Comparison of ENCODE assay signal across 8 mouse cellular contexts in genomic region chr16:94371301-94371931, GRCm38 (mm10). TPM values are rescaled to one million over a fixed set of nuclear protein-coding genes. Genes with fewer than 3 reads are reported as not detected.
A peak's percentile ranks its signal among the peaks of the same experiment; 100 is the strongest.
DNase-seq lines count a peak whose midpoint lies in the region; ATAC-seq and TF ChIP-seq lines count a peak whose summit lies in the region.

TSS of gene Pigp (minus strand) at chr16:94371842.

- no peaks in the 10 kb centered on the region for H3K27me3 ChIP-seq in intestine, embryonic 16.5 days (replicated peaks; ENCODE audit: control insufficient read depth, insufficient read depth, low read length)
- no peaks in the 10 kb centered on the region for H3K27me3 ChIP-seq in limb, embryonic 12.5 days
- H3K27me3 ChIP-seq in midbrain, embryonic 14.5 days (ENCODE audit: control insufficient read depth, insufficient read depth, low read length) = no peaks in the 10 kb centered on the region
- no peaks in the 10 kb centered on the region for H3K27me3 ChIP-seq in testis, adult 2 months (ENCODE audit: control insufficient read depth, insufficient read depth, low read length)

- DNase-seq in urinary bladder, adult 18-20 months (ENCODE audit: low spot score in 2 of 2) = peak; percentile 33 to 42
- no peak for DNase-seq in urinary bladder, postnatal 10 days (ENCODE audit: low spot score)
- DNase-seq in gastrocnemius, postnatal 4 days (ENCODE audit: low spot score in 2 of 2) = peak; percentile 40 to 50
- DNase-seq in midbrain, embryonic 14.5 days = peak; percentile 95

- peaks cover 18% of the 10 kb centered on the region for H3K4me1 ChIP-seq in intestine, embryonic 16.5 days (ENCODE audit: control insufficient read depth, insufficient read depth, low read length)
- peaks cover 17% of the 10 kb centered on the region for H3K4me1 ChIP-seq in limb, embryonic 12.5 days (replicated peaks)
- peaks cover 37% of the 10 kb centered on the region for H3K4me1 ChIP-seq in midbrain, embryonic 14.5 days (ENCODE audit: control insufficient read depth, insufficient read depth, low read length)
- peaks cover 5% of the 10 kb centered on the region for H3K4me1 ChIP-seq in testis, adult 2 months (ENCODE audit: control insufficient read depth, insufficient read depth, low read length)

- peak within 1 kb of the TSS; percentile 95 for H3K9ac ChIP-seq in intestine, embryonic 16.5 days (ENCODE audit: low read depth, low read length)
- peak within 1 kb of the TSS; percentile 94 for H3K9ac ChIP-seq in limb, embryonic 12.5 days (replicated peaks)
- peak within 1 kb of the TSS; percentile 99 for H3K9ac ChIP-seq in midbrain, embryonic 14.5 days (replicated peaks; ENCODE audit: low read length)

- H3K36me3 ChIP-seq in intestine, embryonic 16.5 days (ENCODE audit: control insufficient read depth, insufficient read depth, low read length) = no peaks in the 10 kb centered on the region
- peaks cover 8% of the 10 kb centered on the region; the same call in 1 of the 2 replicates for H3K36me3 ChIP-seq in limb, embryonic 12.5 days
- 0 out of 2 replicates have a peak, but pooled peaks cover 2% of the 10 kb centered on the region for H3K36me3 ChIP-seq in midbrain, embryonic 14.5 days (ENCODE audit: control insufficient read depth, insufficient read depth, low read length)
- no peaks in the 10 kb centered on the region for H3K36me3 ChIP-seq in testis, adult 2 months (ENCODE audit: control insufficient read depth, insufficient read depth, low read length)

- no peak for TF ChIP-seq POLR2A in testis, adult 2 months (IDR thresholded peaks at IDR 0.05; ENCODE audit: control insufficient read depth, low read depth, low read length)

- 0 out of 2 replicates have a peak, but pooled peaks have one; percentile 13 for TF ChIP-seq CTCF in testis, adult 2 months (IDR thresholded peaks at IDR 0.05; ENCODE audit: control insufficient read depth, insufficient read depth, insufficient replicate concordance, low read depth, low read length)

- peak within 1 kb of the TSS; percentile 99 for H3K27ac ChIP-seq in intestine, embryonic 16.5 days (ENCODE audit: low read length)
- peak within 1 kb of the TSS; percentile 96 for H3K27ac ChIP-seq in limb, embryonic 12.5 days
- peak within 1 kb of the TSS; percentile 99 for H3K27ac ChIP-seq in midbrain, embryonic 14.5 days (replicated peaks; ENCODE audit: low read depth, low read length)
- H3K27ac ChIP-seq in testis, adult 2 months (ENCODE audit: control insufficient read depth, insufficient read depth, low read depth, low read length) = peak within 1 kb of the TSS; percentile 92

- peak within 1 kb of the TSS; percentile 91 for H3K4me3 ChIP-seq in intestine, embryonic 16.5 days (ENCODE audit: low read length)
- peak within 1 kb of the TSS; percentile 87 for H3K4me3 ChIP-seq in limb, embryonic 12.5 days (replicated peaks)
- peak within 1 kb of the TSS; percentile 96 for H3K4me3 ChIP-seq in midbrain, embryonic 14.5 days (replicated peaks; ENCODE audit: low read depth, low read length)
- peak within 1 kb of the TSS; percentile 89 for H3K4me3 ChIP-seq in testis, adult 2 months (ENCODE audit: control insufficient read depth, low read depth, low read length)

- 1% methylated on average over 33 of the region's 43 CpGs for WGBS in intestine, embryonic 16.5 days
- WGBS in limb, embryonic 12.5 days = under 1% methylated on average over 40 of the region's 43 CpGs
- under 1% methylated on average over 41 of the region's 43 CpGs for WGBS in midbrain, embryonic 14.5 days

- ATAC-seq in common myeloid progenitor, adult 5-6 weeks (replicated peaks; ENCODE audit: low read depth, poor library complexity, severe bottlenecking) = peak; percentile 52
- peak; percentile 77 for ATAC-seq in intestine, embryonic 16.5 days
- peak; percentile 88 for ATAC-seq in limb, embryonic 12.5 days (ENCODE audit: insufficient number of reproducible peaks, insufficient read depth, low FRiP score, low TSS enrichment, low read depth)
- peak; percentile 85 for ATAC-seq in midbrain, embryonic 14.5 days (ENCODE audit: low FRiP score, low TSS enrichment)

- H3K4me2 ChIP-seq in intestine, embryonic 16.5 days (ENCODE audit: low read depth, low read length) = peak within 1 kb of the TSS; percentile 78
- peak within 1 kb of the TSS; percentile 69 for H3K4me2 ChIP-seq in limb, embryonic 12.5 days
- peak within 1 kb of the TSS; percentile 73 for H3K4me2 ChIP-seq in midbrain, embryonic 14.5 days (ENCODE audit: low read length)

- no peaks in the 10 kb centered on the region for H3K9me3 ChIP-seq in intestine, embryonic 16.5 days (ENCODE audit: control insufficient read depth, low read length)
- H3K9me3 ChIP-seq in limb, embryonic 12.5 days = no peaks in the 10 kb centered on the region
- no peaks in the 10 kb centered on the region for H3K9me3 ChIP-seq in midbrain, embryonic 14.5 days (ENCODE audit: control insufficient read depth, low read length)

RNA-seq across cellular contexts. Expression of gene Pigp, which starts in this region (rescaled TPM):
- total RNA-seq in common myeloid progenitor, adult 5-6 weeks (2017) = 15.8 and 31.0 TPM in 2 replicates
- total RNA-seq in gastrocnemius, postnatal 4 days (2021) = 100 to 1,000 TPM; 155 to 166 TPM
- polyA plus RNA-seq in intestine, embryonic 16.5 days (2015; fragmentation: Nextera tagmentation; extraction: Ambion mirVana) = 121 and 129 TPM in 2 replicates
- 97.9 and 101 TPM in 2 replicates for polyA plus RNA-seq in limb, embryonic 12.5 days (2016; fragmentation: Nextera tagmentation; extraction: Ambion mirVana)
- 103 and 163 TPM in 2 replicates for polyA plus RNA-seq in midbrain, embryonic 14.5 days (2014; fragmentation: Nextera tagmentation; extraction: Ambion mirVana)
- 14.3 and 19.4 TPM in 2 replicates for polyA plus RNA-seq in testis, adult 2 months (2012; rRNA removed)
